Mouse (Mus musculus): ENCODE results near the gene Hist2h3c2. TPM values are rescaled to one million over a fixed set of nuclear protein-coding genes. Genes with fewer than 3 reads are reported as not detected.
"Not testable (repeated sequence)": the region's sequence is repeated elsewhere in the genome, so short reads cannot be mapped to it uniquely, and the experiment has no call there.

Gene Hist2h3c2
- polyA plus RNA-seq, 1 experiment from 2014 or later: 4.7 TPM

- Histone ChIP-seq H3K4me3 (replicated peaks) (no peak overlapping the region), H3K4me1 (0 out of 2 replicates have a peak, but pooled peaks cover 5% of the 10 kb centered on the region), H3K27ac (replicated peaks) (no peak overlapping the region), H3K27me3 (no peaks in the 10 kb centered on the region), H3K9me3 (replicated peaks) (no peaks in the 10 kb centered on the region), H3K9ac (no peak overlapping the region), H3K36me3 (no peaks in the 10 kb centered on the region), H3K4me2 (replicated peaks) (no peak overlapping the region)
- WGBS: 68% methylated on average over 5 of the region's 5 CpGs
- ATAC-seq (ENCODE audit: insufficient number of reproducible peaks, low FRiP score, low TSS enrichment, low read depth): no peak
Measured at GRCm38 (mm10) chr3:96255926-96256593, 17.1 kb upstream of the Hist2h3c2 start.

- H3K4me1 ChIP-seq: 0 out of 2 replicates have a peak, but pooled peaks cover 5% of the 10 kb centered on the region
- no peak overlapping the region for H3K4me2 ChIP-seq (replicated peaks)
- ATAC-seq (ENCODE audit: insufficient number of reproducible peaks, low FRiP score, low TSS enrichment, low read depth): no peak
- H3K27me3 ChIP-seq: no peaks in the 10 kb centered on the region
- H3K27ac ChIP-seq (replicated peaks): no peak overlapping the region
- WGBS: 37% methylated on average over 10 of the region's 10 CpGs
- no peak overlapping the region for H3K9ac ChIP-seq
- no peaks in the 10 kb centered on the region for H3K9me3 ChIP-seq (replicated peaks)
- no peak overlapping the region for H3K4me3 ChIP-seq (replicated peaks)
- no peaks in the 10 kb centered on the region for H3K36me3 ChIP-seq
Measured at GRCm38 (mm10) chr3:96254683-96255355, 15.9 kb upstream of the Hist2h3c2 start.

GRCm38 (mm10) chr3:96251787-96252186, 12.9 kb upstream of the Hist2h3c2 start:
- no peak for ATAC-seq (ENCODE audit: insufficient number of reproducible peaks, low FRiP score, low TSS enrichment, low read depth)
- Histone ChIP-seq H3K4me2 (replicated peaks) (no peak overlapping the region), H3K36me3 (no peaks in the 10 kb centered on the region), H3K27me3 (no peaks in the 10 kb centered on the region), H3K4me1 (peaks cover 15% of the 10 kb centered on the region; the same call in 1 of the 2 replicates), H3K9ac (no peak overlapping the region), H3K9me3 (replicated peaks) (no peaks in the 10 kb centered on the region), H3K27ac (replicated peaks) (no peak overlapping the region), H3K4me3 (replicated peaks) (no peak overlapping the region)
- WGBS: 83% methylated on average over 3 of the region's 3 CpGs

- Histone ChIP-seq H3K27ac (replicated peaks) (no peak overlapping the region), H3K27me3 (no peaks in the 10 kb centered on the region), H3K36me3 (no peaks in the 10 kb centered on the region), H3K4me3 (replicated peaks) (no peak overlapping the region), H3K4me1 (peaks cover 15% of the 10 kb centered on the region; the same call in 1 of the 2 replicates), H3K4me2 (replicated peaks) (no peak overlapping the region), H3K9me3 (replicated peaks) (no peaks in the 10 kb centered on the region), H3K9ac (no peak overlapping the region)
- ATAC-seq (ENCODE audit: insufficient number of reproducible peaks, low FRiP score, low TSS enrichment, low read depth): no peak
- 49% methylated on average over 3 of the region's 3 CpGs for WGBS
Measured at GRCm38 (mm10) chr3:96250890-96251289, 12.0 kb upstream of the Hist2h3c2 start.

- Histone ChIP-seq H3K4me2 (replicated peaks) (peak overlapping the region; percentile 44), H3K9ac (no peak overlapping the region), H3K36me3 (no peaks in the 10 kb centered on the region), H3K27me3 (no peaks in the 10 kb centered on the region), H3K4me1 (peaks cover 17% of the 10 kb centered on the region), H3K9me3 (replicated peaks) (no peaks in the 10 kb centered on the region), H3K27ac (replicated peaks) (no peak overlapping the region), H3K4me3 (replicated peaks) (peak overlapping the region; percentile 41; the same call in 1 of the 2 replicates)
- 53% methylated on average over 4 of the region's 4 CpGs for WGBS
- ATAC-seq (ENCODE audit: insufficient number of reproducible peaks, low FRiP score, low TSS enrichment, low read depth): no peak
Measured at GRCm38 (mm10) chr3:96249034-96249345, 10.1 kb upstream of the Hist2h3c2 start.

- no peaks in the 10 kb centered on the region for H3K27me3 ChIP-seq
- peaks cover 19% of the 10 kb centered on the region for H3K4me1 ChIP-seq
- ATAC-seq (ENCODE audit: insufficient number of reproducible peaks, low FRiP score, low TSS enrichment, low read depth): no peak
- H3K4me2 ChIP-seq (replicated peaks): peak overlapping the region; percentile 44
- WGBS: 51% methylated on average over 6 of the region's 6 CpGs
- H3K9ac ChIP-seq: no peak overlapping the region
- H3K27ac ChIP-seq (replicated peaks): no peak overlapping the region
- H3K36me3 ChIP-seq: no peaks in the 10 kb centered on the region
- H3K4me3 ChIP-seq (replicated peaks): peak overlapping the region; percentile 41
- H3K9me3 ChIP-seq (replicated peaks): no peaks in the 10 kb centered on the region
Measured at GRCm38 (mm10) chr3:96248141-96249033, 9.5 kb upstream of the Hist2h3c2 start.

GRCm38 (mm10) chr3:96247356-96248140, 8.6 kb upstream of the Hist2h3c2 start:
- peak overlapping the region; percentile 44 for H3K4me2 ChIP-seq (replicated peaks)
- peak overlapping the region; percentile 40 for H3K9ac ChIP-seq
- WGBS: 1% methylated on average over 11 of the region's 11 CpGs
- no peaks in the 10 kb centered on the region for H3K9me3 ChIP-seq (replicated peaks)
- H3K27me3 ChIP-seq: no peaks in the 10 kb centered on the region
- peaks cover 22% of the 10 kb centered on the region for H3K4me1 ChIP-seq
- no peaks in the 10 kb centered on the region for H3K36me3 ChIP-seq
- no peak for ATAC-seq (ENCODE audit: insufficient number of reproducible peaks, low FRiP score, low TSS enrichment, low read depth)
- H3K27ac ChIP-seq (replicated peaks): 0 out of 2 replicates have a peak overlapping the region, but pooled peaks have one; percentile 51
- H3K4me3 ChIP-seq (replicated peaks): peak overlapping the region; percentile 41

- Histone ChIP-seq H3K4me3 (replicated peaks) (peak within 1 kb of the TSS; percentile 41), H3K9ac (peak within 1 kb of the TSS; percentile 40), H3K4me1 (peaks cover 25% of the 10 kb centered on the region), H3K4me2 (replicated peaks) (peak within 1 kb of the TSS; percentile 44), H3K27ac (replicated peaks) (peak within 1 kb of the TSS; percentile 83; the same call in 1 of the 2 replicates)
- 0% methylated on average over 5 of the region's 47 CpGs for WGBS
- not testable (repeated sequence) for H3K27me3 ChIP-seq; H3K36me3 ChIP-seq; H3K9me3 ChIP-seq (replicated peaks)
- ATAC-seq (ENCODE audit: insufficient number of reproducible peaks, low FRiP score, low TSS enrichment, low read depth): peak; percentile 94
Measured at GRCm38 (mm10) chr3:96246427-96246856, 7.5 kb upstream of the Hist2h3c2 start, which contains the start of gene Hist2h3c1. Gene Hist2h3c1, plus strand, starts transcription at chr3:96246685.

- not testable (repeated sequence) for H3K27me3 ChIP-seq; H3K9ac ChIP-seq; ATAC-seq (ENCODE audit: insufficient number of reproducible peaks, low FRiP score, low TSS enrichment, low read depth); H3K9me3 ChIP-seq (replicated peaks); H3K36me3 ChIP-seq
- H3K27ac ChIP-seq (replicated peaks): peak overlapping the region; percentile 83; the same call in 1 of the 2 replicates
- WGBS: under 1% methylated on average over 11 of the region's 21 CpGs
- peak overlapping the region; percentile 36 for H3K4me3 ChIP-seq (replicated peaks)
- H3K4me1 ChIP-seq: peaks cover 27% of the 10 kb centered on the region
- 0 out of 2 replicates have a peak overlapping the region, but pooled peaks have one; percentile 25 for H3K4me2 ChIP-seq (replicated peaks)
Measured at GRCm38 (mm10) chr3:96246018-96246417, 7.1 kb upstream of the Hist2h3c2 start.

GRCm38 (mm10) chr3:96245003-96245886, 6.3 kb upstream of the Hist2h3c2 start, which contains the start of gene Hist2h2aa1:
Gene Hist2h2aa1, plus strand, starts transcription at chr3:96245497.
- H3K4me2 ChIP-seq (replicated peaks): peak within 1 kb of the TSS; percentile 60
- not testable (repeated sequence) for H3K36me3 ChIP-seq; H3K27me3 ChIP-seq; H3K9me3 ChIP-seq (replicated peaks)
- H3K27ac ChIP-seq (replicated peaks): peak within 1 kb of the TSS; percentile 99
- 0% methylated on average over 21 of the region's 88 CpGs for WGBS
- peak; percentile 88 for ATAC-seq (ENCODE audit: insufficient number of reproducible peaks, low FRiP score, low TSS enrichment, low read depth)
- peaks cover 31% of the 10 kb centered on the region for H3K4me1 ChIP-seq
- H3K4me3 ChIP-seq (replicated peaks): peak within 1 kb of the TSS; percentile 54
- H3K9ac ChIP-seq: peak within 1 kb of the TSS; percentile 64
